Mouse (Mus musculus): ENCODE measurements around the gene Igfbp6. TPM values are rescaled to one million over a fixed set of nuclear protein-coding genes. Genes with fewer than 3 reads are reported as not detected.
"Not testable (repeated sequence)": the region's sequence is repeated elsewhere in the genome, so short reads cannot be mapped to it uniquely, and the experiment has no call there.

Gene Igfbp6
- polyA plus RNA-seq, 1 experiment = 297 TPM

DNA sequence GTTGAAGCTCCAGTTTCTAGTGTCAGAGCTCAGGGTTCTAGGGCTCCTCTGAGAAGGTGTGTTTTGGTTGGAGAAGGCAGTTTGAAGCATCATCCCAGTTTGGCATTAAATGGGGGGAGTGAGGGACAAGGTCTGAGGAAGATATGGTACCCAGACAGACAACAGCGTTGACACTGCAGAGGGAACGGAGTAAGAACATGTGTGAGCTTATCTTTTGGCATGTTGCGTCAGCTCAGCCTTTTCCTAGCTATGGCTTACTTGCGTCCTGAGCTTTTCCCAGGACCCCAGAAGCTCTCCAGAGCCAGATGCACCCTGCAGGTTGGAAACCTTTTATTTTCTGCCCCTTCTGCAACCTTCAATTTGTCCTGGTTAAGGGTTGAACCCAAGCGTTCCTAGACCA, 1.9 kb downstream of the Igfbp6 start:
- peak overlapping the region; percentile 1 for H3ac ChIP-seq (ENCODE audit: control insufficient read depth, insufficient read length, low read depth)
- no peaks in the 10 kb centered on the region for H3K79me3 ChIP-seq (ENCODE audit: low read depth)
- H3K4me3 ChIP-seq (ENCODE audit: insufficient read depth, poor library complexity, severe bottlenecking) = no peak overlapping the region
- H3K27me3 ChIP-seq (ENCODE audit: control insufficient read depth, insufficient read depth, insufficient read length) = no peaks in the 10 kb centered on the region
- peaks cover 17% of the 10 kb centered on the region for H3K36me3 ChIP-seq (ENCODE audit: control insufficient read depth, insufficient read depth)
- peaks cover 39% of the 10 kb centered on the region for H3K79me2 ChIP-seq (ENCODE audit: control insufficient read depth, insufficient read depth)
- peak; percentile 49 for TF ChIP-seq CEBPB (IDR thresholded peaks at IDR 0.05; ENCODE audit: low read depth)
- TF ChIP-seq CTCF (IDR thresholded peaks at IDR 0.05; ENCODE audit: control insufficient read depth, insufficient read depth, insufficient read length) = no peak

DNA sequence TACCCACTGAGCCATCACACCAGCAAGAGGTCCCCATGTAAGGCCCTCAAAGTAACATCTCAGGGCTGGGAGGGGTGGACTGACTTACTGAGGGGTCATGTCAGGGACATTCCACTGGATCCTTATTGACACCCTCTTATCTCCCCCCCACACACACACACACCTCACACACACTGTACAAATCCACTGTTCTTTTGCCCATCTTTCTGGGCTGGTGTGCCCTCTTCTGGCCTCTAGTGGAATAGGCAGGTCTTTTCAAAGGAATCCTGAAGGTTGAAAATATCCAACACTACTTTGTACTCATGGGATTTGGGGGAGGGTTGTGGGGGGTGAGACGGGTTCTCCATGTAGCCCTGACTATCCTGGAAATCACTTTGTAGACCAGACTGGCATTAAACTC, 2.7 kb downstream of the Igfbp6 start:
- Histone ChIP-seq H3K79me3 (ENCODE audit: low read depth) (no peaks in the 10 kb centered on the region), H3ac (ENCODE audit: control insufficient read depth, insufficient read length, low read depth) (no peak overlapping the region), H3K79me2 (ENCODE audit: control insufficient read depth, insufficient read depth) (peaks cover 39% of the 10 kb centered on the region), H3K27me3 (ENCODE audit: control insufficient read depth, insufficient read depth, insufficient read length) (no peaks in the 10 kb centered on the region), H3K36me3 (ENCODE audit: control insufficient read depth, insufficient read depth) (peaks cover 17% of the 10 kb centered on the region), H3K4me3 (ENCODE audit: insufficient read depth, poor library complexity, severe bottlenecking) (no peak overlapping the region)
- TF ChIP-seq MAX (IDR thresholded peaks at IDR 0.05) (no peak), CTCF (IDR thresholded peaks at IDR 0.05; ENCODE audit: control insufficient read depth, insufficient read depth, insufficient read length) (peak; percentile 30)

DNA sequence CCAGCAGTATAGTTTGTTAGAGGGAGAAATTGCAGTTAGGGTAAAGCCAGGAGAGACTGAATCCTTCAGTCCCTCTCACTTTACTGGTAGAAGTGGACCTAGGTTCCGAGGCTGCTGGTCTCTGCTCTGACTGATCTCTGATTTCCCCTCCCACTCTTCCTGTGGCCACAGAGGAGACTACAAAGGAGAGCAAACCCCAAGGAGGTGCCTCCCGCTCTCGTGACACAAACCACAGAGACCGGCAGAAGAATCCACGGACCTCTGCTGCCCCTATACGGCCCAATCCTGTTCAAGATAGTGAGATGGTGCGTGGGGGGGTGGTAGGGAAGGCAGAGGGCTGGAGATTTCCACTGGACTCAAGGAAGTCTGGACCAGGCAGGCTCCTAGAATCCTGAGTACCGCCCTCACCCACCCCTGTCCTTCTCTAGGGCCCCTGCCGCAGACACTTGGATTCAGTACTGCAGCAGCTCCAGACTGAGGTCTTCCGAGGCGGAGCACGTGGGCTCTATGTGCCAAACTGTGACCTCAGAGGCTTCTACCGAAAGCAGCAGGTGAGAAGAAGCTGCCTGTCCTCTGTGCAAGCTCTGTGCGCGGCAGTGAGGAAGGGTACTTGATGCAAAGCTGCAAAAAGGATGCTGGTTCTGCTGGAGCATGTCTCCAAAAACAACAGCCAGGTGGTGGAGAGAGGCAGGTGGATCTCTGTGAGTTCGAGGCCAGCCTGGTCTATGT, 3.7 kb downstream of the Igfbp6 start:
- peaks cover 17% of the 10 kb centered on the region for H3K36me3 ChIP-seq (ENCODE audit: control insufficient read depth, insufficient read depth)
- no peak for TF ChIP-seq FOSL1 (IDR thresholded peaks at IDR 0.05; ENCODE audit: insufficient read depth, low read length, poor library complexity, severe bottlenecking)
- no peak for TF ChIP-seq MYOD1 (IDR thresholded peaks at IDR 0.05; ENCODE audit: control insufficient read depth, insufficient read length, low read depth)

DNA sequence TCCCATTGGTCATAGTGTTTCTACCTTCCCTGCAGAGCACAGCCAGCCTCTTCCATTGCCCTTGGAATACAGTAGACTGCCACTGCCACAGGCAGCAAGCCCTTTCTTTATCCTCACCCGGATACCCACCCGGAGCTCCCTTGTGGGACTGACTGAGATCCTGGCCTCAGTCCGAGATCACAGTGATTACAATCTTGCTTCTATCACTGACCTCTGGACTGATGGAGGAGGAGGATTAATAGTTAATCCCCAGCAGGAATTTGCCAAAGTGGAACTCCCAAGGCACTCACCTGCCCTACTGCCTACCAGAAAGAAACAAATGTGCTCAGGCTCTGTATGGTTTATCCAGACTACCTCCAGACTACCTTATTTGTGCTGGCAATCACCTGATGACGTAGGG, 5.4 kb downstream of the Igfbp6 start:
- Histone ChIP-seq H3K79me2 (ENCODE audit: control insufficient read depth, insufficient read depth) (peaks cover 26% of the 10 kb centered on the region), H3K79me3 (ENCODE audit: low read depth) (no peaks in the 10 kb centered on the region), H3ac (ENCODE audit: control insufficient read depth, insufficient read length, low read depth) (no peak overlapping the region), H3K36me3 (ENCODE audit: control insufficient read depth, insufficient read depth) (peaks cover 17% of the 10 kb centered on the region), H3K4me3 (ENCODE audit: insufficient read depth, poor library complexity, severe bottlenecking) (no peak overlapping the region), H3K27me3 (ENCODE audit: control insufficient read depth, insufficient read depth, insufficient read length) (no peaks in the 10 kb centered on the region)
- TF ChIP-seq MYOD1 (IDR thresholded peaks at IDR 0.05; ENCODE audit: control insufficient read depth, insufficient read length, low read depth) = no peak
- no peak for TF ChIP-seq FOSL1 (IDR thresholded peaks at IDR 0.05; ENCODE audit: insufficient read depth, low read length, poor library complexity, severe bottlenecking)
- no peak for TF ChIP-seq USF1 (IDR thresholded peaks at IDR 0.05; ENCODE audit: low read depth)
- no peak for TF ChIP-seq MAX (IDR thresholded peaks at IDR 0.05)
- TF ChIP-seq CEBPB (IDR thresholded peaks at IDR 0.05; ENCODE audit: low read depth) = no peak
- no peak for TF ChIP-seq CTCF (IDR thresholded peaks at IDR 0.05; ENCODE audit: control insufficient read depth, insufficient read depth, insufficient read length)
- no peak for TF ChIP-seq MYOG (IDR thresholded peaks at IDR 0.05; ENCODE audit: control insufficient read depth, extremely low read depth, insufficient read length)

More for the DNA sequence above, 3.7 kb downstream of the Igfbp6 start:
- Histone ChIP-seq H3K79me2 (ENCODE audit: control insufficient read depth, insufficient read depth) (peaks cover 39% of the 10 kb centered on the region), H3K79me3 (ENCODE audit: low read depth) (no peaks in the 10 kb centered on the region), H3K4me3 (ENCODE audit: insufficient read depth, poor library complexity, severe bottlenecking) (no peak overlapping the region), H3K27me3 (ENCODE audit: control insufficient read depth, insufficient read depth, insufficient read length) (no peaks in the 10 kb centered on the region), H3ac (ENCODE audit: control insufficient read depth, insufficient read length, low read depth) (peak overlapping the region; percentile 12)

DNA sequence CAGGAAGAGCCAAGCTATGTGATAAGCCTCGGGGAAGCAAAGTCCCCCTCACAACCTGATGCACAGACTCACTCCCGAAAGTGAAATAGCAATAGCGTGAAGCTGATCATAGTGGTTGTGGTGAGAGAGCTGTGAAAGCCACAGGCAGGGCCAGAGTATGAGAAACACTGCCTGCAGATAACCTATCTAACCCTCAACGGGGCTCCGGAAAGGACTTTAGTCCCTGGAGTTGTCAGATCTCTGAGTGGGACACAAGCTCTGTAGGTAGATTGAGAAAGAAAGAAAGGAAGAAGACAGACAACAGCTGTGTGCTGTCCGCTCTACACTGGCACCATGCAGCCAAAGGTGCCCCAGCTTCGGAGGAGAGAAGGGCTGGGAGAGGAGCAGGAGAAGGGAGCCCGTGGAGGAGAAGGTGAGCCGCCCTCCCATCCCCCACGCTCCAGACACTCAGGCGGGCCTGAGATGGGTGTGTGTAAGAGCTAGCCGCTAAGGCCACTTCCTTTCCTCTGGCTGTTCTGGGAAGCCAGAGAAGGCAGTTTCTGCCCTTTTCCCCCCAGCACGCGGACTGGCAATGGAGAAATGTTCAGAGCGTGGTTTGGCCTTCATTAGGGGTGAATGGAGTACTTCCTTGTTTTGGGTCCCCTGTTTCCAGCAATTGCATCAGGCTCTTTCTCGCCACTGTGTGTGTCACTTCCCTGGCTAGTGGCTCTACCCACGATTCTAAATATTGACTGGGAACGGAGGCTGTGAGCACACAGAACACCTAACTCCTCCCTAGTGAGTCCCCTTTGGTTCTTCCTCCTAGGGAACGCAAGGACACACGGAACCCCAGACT, 6.4 kb downstream of the Igfbp6 start, which contains the start of gene Soat2:
Gene Soat2, plus strand, starts transcription at position 226 of the 835 bp plus-strand sequence.
- H3K27me3 ChIP-seq (ENCODE audit: control insufficient read depth, insufficient read depth, insufficient read length) = no peaks in the 10 kb centered on the region
- H3K79me3 ChIP-seq (ENCODE audit: low read depth) = no peaks in the 10 kb centered on the region
- no peak for TF ChIP-seq MAX (IDR thresholded peaks at IDR 0.05)
- no peak for TF ChIP-seq CTCF (IDR thresholded peaks at IDR 0.05; ENCODE audit: control insufficient read depth, insufficient read depth, insufficient read length)
- TF ChIP-seq MYOD1 (IDR thresholded peaks at IDR 0.05; ENCODE audit: control insufficient read depth, insufficient read length, low read depth) = no peak
- TF ChIP-seq MYOG (IDR thresholded peaks at IDR 0.05; ENCODE audit: control insufficient read depth, extremely low read depth, insufficient read length) = no peak
- TF ChIP-seq USF1 (IDR thresholded peaks at IDR 0.05; ENCODE audit: low read depth) = no peak
- TF ChIP-seq FOSL1 (IDR thresholded peaks at IDR 0.05; ENCODE audit: insufficient read depth, low read length, poor library complexity, severe bottlenecking) = no peak
- no peak for TF ChIP-seq CEBPB (IDR thresholded peaks at IDR 0.05; ENCODE audit: low read depth)
- peaks cover 20% of the 10 kb centered on the region for H3K79me2 ChIP-seq (ENCODE audit: control insufficient read depth, insufficient read depth)
- peaks cover 17% of the 10 kb centered on the region for H3K36me3 ChIP-seq (ENCODE audit: control insufficient read depth, insufficient read depth)
- H3ac ChIP-seq (ENCODE audit: control insufficient read depth, insufficient read length, low read depth) = no peak within 1 kb of the TSS
- no peak within 1 kb of the TSS for H3K4me3 ChIP-seq (ENCODE audit: insufficient read depth, poor library complexity, severe bottlenecking)

DNA sequence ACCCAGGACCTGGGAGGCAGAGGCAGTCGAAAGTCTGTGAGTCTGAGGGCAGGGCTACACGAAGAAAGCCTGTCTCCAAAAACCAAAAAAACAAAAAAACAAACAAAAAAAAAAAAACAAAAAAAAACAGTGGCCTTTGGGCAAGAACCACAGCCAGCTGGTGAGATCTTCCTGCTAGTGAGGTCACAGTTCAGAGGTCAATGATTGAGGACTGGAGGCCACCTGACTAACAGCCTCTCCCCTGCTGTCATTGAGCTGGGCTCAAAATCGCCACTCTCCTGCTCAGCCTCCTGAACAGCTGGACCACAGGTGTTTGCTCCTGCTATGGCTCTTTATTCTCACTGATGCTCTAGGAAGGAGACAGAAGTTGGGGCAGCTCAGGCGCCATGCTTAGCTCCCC, 8.5 kb downstream of the Igfbp6 start:
- TF ChIP-seq MYOG (IDR thresholded peaks at IDR 0.05; ENCODE audit: control insufficient read depth, extremely low read depth, insufficient read length) (no peak), FOSL1 (IDR thresholded peaks at IDR 0.05; ENCODE audit: insufficient read depth, low read length, poor library complexity, severe bottlenecking) (no peak), MYOD1 (IDR thresholded peaks at IDR 0.05; ENCODE audit: control insufficient read depth, insufficient read length, low read depth) (no peak), CEBPB (IDR thresholded peaks at IDR 0.05; ENCODE audit: low read depth) (no peak), USF1 (IDR thresholded peaks at IDR 0.05; ENCODE audit: low read depth) (no peak), CTCF (IDR thresholded peaks at IDR 0.05; ENCODE audit: control insufficient read depth, insufficient read depth, insufficient read length) (no peak), MAX (IDR thresholded peaks at IDR 0.05) (no peak)
- H3K27me3 ChIP-seq (ENCODE audit: control insufficient read depth, insufficient read depth, insufficient read length) = no peaks in the 10 kb centered on the region
- peaks cover 5% of the 10 kb centered on the region for H3K79me2 ChIP-seq (ENCODE audit: control insufficient read depth, insufficient read depth)
- H3K36me3 ChIP-seq (ENCODE audit: control insufficient read depth, insufficient read depth) = peaks cover 17% of the 10 kb centered on the region
- H3K79me3 ChIP-seq (ENCODE audit: low read depth) = no peaks in the 10 kb centered on the region
- no peak overlapping the region for H3K4me3 ChIP-seq (ENCODE audit: insufficient read depth, poor library complexity, severe bottlenecking)
- no peak overlapping the region for H3ac ChIP-seq (ENCODE audit: control insufficient read depth, insufficient read length, low read depth)

DNA sequence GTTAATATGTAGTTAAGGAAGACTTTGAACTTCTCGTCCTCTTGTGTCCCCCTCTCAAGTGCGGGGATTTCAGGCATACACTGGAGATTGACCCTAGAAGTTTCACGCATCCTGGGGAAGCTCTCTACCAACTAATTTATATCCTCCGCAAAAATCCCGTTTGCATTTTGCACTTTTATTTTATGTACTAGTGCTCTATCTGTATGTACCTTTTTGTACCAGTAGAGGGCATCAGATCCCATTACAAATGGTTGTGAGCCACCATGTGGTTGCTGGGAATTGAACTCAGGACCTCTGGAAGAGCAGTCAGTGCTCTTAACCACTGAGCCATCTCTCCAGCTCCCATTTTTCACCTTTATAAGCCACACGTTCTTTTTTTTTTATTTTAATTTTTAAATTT, 10.8 kb downstream of the Igfbp6 start:
- not testable (repeated sequence) for H3K79me3 ChIP-seq (ENCODE audit: low read depth); H3K36me3 ChIP-seq (ENCODE audit: control insufficient read depth, insufficient read depth); H3K4me3 ChIP-seq (ENCODE audit: insufficient read depth, poor library complexity, severe bottlenecking); H3K27me3 ChIP-seq (ENCODE audit: control insufficient read depth, insufficient read depth, insufficient read length); H3ac ChIP-seq (ENCODE audit: control insufficient read depth, insufficient read length, low read depth); H3K79me2 ChIP-seq (ENCODE audit: control insufficient read depth, insufficient read depth)

All from C2C12 (cell line).